In genomic region chrX:23565581-23565980, GRCm38 (mm10) we compare ENCODE assay signal across 9 mouse cellular contexts.
A peak's percentile ranks its signal among the peaks of the same experiment; 100 is the strongest.
DNase-seq lines count a peak whose midpoint lies in the region; ATAC-seq and TF ChIP-seq lines count a peak whose summit lies in the region.
"Had no signal": no experiment of that assay in that cellular context is flagged by ENCODE, and none has a peak within 500 bp of the region (broad histone marks: within the 10 kb centered on the region; RNA-seq: fewer than 3 reads in every experiment).

No protein-coding gene starts in this region.

- H3K9ac ChIP-seq in kidney, embryonic 14.5 days (ENCODE audit: low read depth, low read length), result no peak overlapping the region
- H3K9ac ChIP-seq: limb, embryonic 15.5 days had no signal

- no peak for TF ChIP-seq POLR2A in cerebellum, adult 2 months (IDR thresholded peaks at IDR 0.05; ENCODE audit: borderline replicate concordance, insufficient read depth, low read length)

- 0 out of 2 replicates have a peak, but pooled peaks have one; percentile 3 for TF ChIP-seq CTCF in cerebellum, adult 2 months (IDR thresholded peaks at IDR 0.05; ENCODE audit: borderline replicate concordance, insufficient read depth, low read depth, low read length)

- H3K36me3 ChIP-seq in kidney, embryonic 14.5 days (ENCODE audit: control insufficient read depth, insufficient read depth, low read length), result no peaks in the 10 kb centered on the region
- H3K36me3 ChIP-seq: limb, embryonic 15.5 days had no signal

- H3K4me1 ChIP-seq in cerebellum, adult 2 months (ENCODE audit: control insufficient read depth, insufficient read depth, low read length), result no peaks in the 10 kb centered on the region
- H3K4me1 ChIP-seq in kidney, embryonic 14.5 days (ENCODE audit: control insufficient read depth, insufficient read depth, low read length), result no peaks in the 10 kb centered on the region
- H3K4me1 ChIP-seq: limb, embryonic 15.5 days had no signal

- H3K27me3 ChIP-seq in cerebellum, adult 2 months (ENCODE audit: control insufficient read depth, insufficient read depth, low read length), result no peaks in the 10 kb centered on the region
- no peaks in the 10 kb centered on the region for H3K27me3 ChIP-seq in kidney, embryonic 14.5 days (ENCODE audit: control insufficient read depth, insufficient read depth, low read length)
- H3K27me3 ChIP-seq: limb, embryonic 15.5 days had no signal

- H3K4me2 ChIP-seq in kidney, embryonic 14.5 days (replicated peaks; ENCODE audit: low read depth, low read length), result no peak overlapping the region
- H3K4me2 ChIP-seq: limb, embryonic 15.5 days had no signal

- ATAC-seq in kidney, embryonic 14.5 days (ENCODE audit: low FRiP score, low TSS enrichment), result no peak
- ATAC-seq in common myeloid progenitor, adult 5-6 weeks (replicated peaks; ENCODE audit: low read depth, poor library complexity, severe bottlenecking), result peak; percentile 58

- no peak for DNase-seq in cerebellum, adult 2 months
- no peak for DNase-seq in cerebellum, adult 11-12 months
- DNase-seq in kidney, postnatal 36 days, result peak; percentile 20 to 36
- peak; percentile 31 for DNase-seq in 416B (ENCODE audit: low read depth)
- peak; percentile 31 for DNase-seq in mesoderm, embryonic 11.5 days (ENCODE audit: low read depth, low spot score)
- DNase-seq in urinary bladder, adult 2 months (ENCODE audit: low spot score), result no peak

- H3K27ac ChIP-seq in cerebellum, adult 2 months (ENCODE audit: insufficient read depth, low read length), result no peak overlapping the region
- H3K27ac ChIP-seq in kidney, embryonic 14.5 days (ENCODE audit: low read depth, low read length), result no peak overlapping the region
- H3K27ac ChIP-seq: limb, embryonic 15.5 days had no signal

- no peak overlapping the region for H3K4me3 ChIP-seq in cerebellum, adult 2 months (replicated peaks; ENCODE audit: insufficient read depth, low read depth, low read length)
- H3K4me3 ChIP-seq in kidney, embryonic 14.5 days (ENCODE audit: low read length), result no peak overlapping the region
- H3K4me3 ChIP-seq: limb, embryonic 15.5 days had no signal

- H3K9me3 ChIP-seq in kidney, embryonic 14.5 days (ENCODE audit: control insufficient read depth, low read length), result no peaks in the 10 kb centered on the region
- H3K9me3 ChIP-seq: limb, embryonic 15.5 days had no signal

- 12% methylated on average over 3 of the region's 3 CpGs for WGBS in cerebellum, adult 2 months
- WGBS in kidney, embryonic 14.5 days, result 25% methylated on average over 3 of the region's 3 CpGs

Comparison
In these comparisons a context has a peak if more than half of its experiments do, and no peak if none do; other contexts are left out.
1. DNase-seq: peak in kidney, postnatal 36 days (2 of 2), 416B (single experiment) and mesoderm, embryonic 11.5 days (single experiment); none in cerebellum, adult 2 months (0 of 2), cerebellum, adult 11-12 months (single experiment) and urinary bladder, adult 2 months (single experiment).